Mouse (Mus musculus): ENCODE measurements around the gene Prr7. TPM values are rescaled to one million over a fixed set of nuclear protein-coding genes. Genes with fewer than 3 reads are reported as not detected.

Gene Prr7
- polyA plus RNA-seq, 1 experiment from 2014 or later = 5.1 TPM

- Histone ChIP-seq H3K4me3 (no peak overlapping the region), H3K4me1 (replicated peaks) (peaks cover 13% of the 10 kb centered on the region), H3K9me3 (no peaks in the 10 kb centered on the region), H3K4me2 (no peak overlapping the region), H3K9ac (no peak overlapping the region), H3K27me3 (no peaks in the 10 kb centered on the region), H3K36me3 (peaks cover 39% of the 10 kb centered on the region), H3K27ac (replicated peaks) (no peak overlapping the region)
- WGBS = 83% methylated on average over 10 of the region's 10 CpGs
- no peak for ATAC-seq (ENCODE audit: low FRiP score, low read depth)
Measured at GRCm38 (mm10) chr13:55500575-55500974, 36.5 kb downstream of the Prr7 start.

- WGBS = 86% methylated on average over 8 of the region's 8 CpGs
- Histone ChIP-seq H3K4me3 (no peak overlapping the region), H3K4me1 (replicated peaks) (no peaks in the 10 kb centered on the region), H3K27me3 (no peaks in the 10 kb centered on the region), H3K9ac (no peak overlapping the region), H3K36me3 (peaks cover 55% of the 10 kb centered on the region), H3K4me2 (no peak overlapping the region), H3K9me3 (no peaks in the 10 kb centered on the region), H3K27ac (replicated peaks) (no peak overlapping the region)
- ATAC-seq (ENCODE audit: low FRiP score, low read depth) = no peak
Measured at GRCm38 (mm10) chr13:55502405-55502804, 38.3 kb downstream of the Prr7 start.

- H3K4me1 ChIP-seq (replicated peaks) = no peaks in the 10 kb centered on the region
- H3K9me3 ChIP-seq = no peaks in the 10 kb centered on the region
- no peak overlapping the region for H3K9ac ChIP-seq
- no peaks in the 10 kb centered on the region for H3K27me3 ChIP-seq
- H3K4me3 ChIP-seq = no peak overlapping the region
- no peak overlapping the region for H3K4me2 ChIP-seq
- ATAC-seq (ENCODE audit: low FRiP score, low read depth) = no peak
- no peak overlapping the region for H3K27ac ChIP-seq (replicated peaks)
- 75% methylated on average over 5 of the region's 5 CpGs for WGBS
- peaks cover 53% of the 10 kb centered on the region for H3K36me3 ChIP-seq
Measured at GRCm38 (mm10) chr13:55504390-55504789, 40.3 kb downstream of the Prr7 start.

GRCm38 (mm10) chr13:55505810-55506209, 41.7 kb downstream of the Prr7 start:
- WGBS = 93% methylated on average over 9 of the region's 9 CpGs

GRCm38 (mm10) chr13:55506697-55507096, 42.6 kb downstream of the Prr7 start:
- Histone ChIP-seq H3K27ac (replicated peaks) (no peak overlapping the region), H3K36me3 (peaks cover 53% of the 10 kb centered on the region), H3K4me3 (no peak overlapping the region), H3K4me1 (replicated peaks) (peaks cover 14% of the 10 kb centered on the region), H3K9me3 (no peaks in the 10 kb centered on the region), H3K4me2 (no peak overlapping the region), H3K9ac (no peak overlapping the region), H3K27me3 (no peaks in the 10 kb centered on the region)
- no peak for ATAC-seq (ENCODE audit: low FRiP score, low read depth)
- 84% methylated on average over 10 of the region's 10 CpGs for WGBS

More at GRCm38 (mm10) chr13:55505810-55506209, 41.7 kb downstream of the Prr7 start:
- no peak for ATAC-seq (ENCODE audit: low FRiP score, low read depth)
- Histone ChIP-seq H3K27ac (replicated peaks) (no peak overlapping the region), H3K9ac (no peak overlapping the region), H3K4me1 (replicated peaks) (peaks cover 6% of the 10 kb centered on the region), H3K4me2 (no peak overlapping the region), H3K27me3 (no peaks in the 10 kb centered on the region), H3K4me3 (no peak overlapping the region), H3K36me3 (peaks cover 53% of the 10 kb centered on the region), H3K9me3 (no peaks in the 10 kb centered on the region)

- ATAC-seq (ENCODE audit: low FRiP score, low read depth) = no peak
- peaks cover 46% of the 10 kb centered on the region for H3K36me3 ChIP-seq
Measured at GRCm38 (mm10) chr13:55507877-55508276, 43.8 kb downstream of the Prr7 start.

DNA sequence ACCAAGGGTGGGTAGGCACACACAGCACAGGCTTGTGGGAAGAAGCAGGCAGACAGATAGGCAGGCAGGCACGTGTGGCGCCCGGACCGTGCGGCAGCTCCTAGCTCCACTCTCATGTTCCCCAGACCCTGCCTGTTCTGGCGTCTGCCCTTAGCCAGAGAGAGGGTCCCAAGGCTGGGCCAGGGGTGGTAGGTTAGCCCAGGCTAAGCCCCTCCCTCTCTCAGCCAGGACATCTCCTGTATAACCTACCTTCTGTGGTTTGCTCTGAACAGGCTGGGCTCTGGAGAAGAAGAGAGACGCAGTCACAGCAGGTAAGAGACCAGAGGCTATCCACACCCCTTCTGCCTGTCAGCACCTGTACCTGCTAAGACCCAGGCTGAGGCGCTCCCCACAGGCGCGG, 44.5 kb downstream of the Prr7 start:
- H3K36me3 ChIP-seq = peaks cover 39% of the 10 kb centered on the region
- WGBS = 89% methylated on average over 10 of the region's 10 CpGs
- ATAC-seq (ENCODE audit: low FRiP score, low read depth) = no peak
- peaks cover 25% of the 10 kb centered on the region for H3K4me1 ChIP-seq (replicated peaks)
- H3K4me2 ChIP-seq = no peak overlapping the region
- no peak overlapping the region for H3K4me3 ChIP-seq
- no peak overlapping the region for H3K27ac ChIP-seq (replicated peaks)
- no peak overlapping the region for H3K9ac ChIP-seq
- no peaks in the 10 kb centered on the region for H3K27me3 ChIP-seq
- H3K9me3 ChIP-seq = no peaks in the 10 kb centered on the region

More at GRCm38 (mm10) chr13:55507877-55508276, 43.8 kb downstream of the Prr7 start:
- H3K9ac ChIP-seq = no peak overlapping the region
- H3K9me3 ChIP-seq = no peaks in the 10 kb centered on the region
- no peak overlapping the region for H3K27ac ChIP-seq (replicated peaks)
- H3K4me1 ChIP-seq (replicated peaks) = peaks cover 25% of the 10 kb centered on the region
- no peak overlapping the region for H3K4me2 ChIP-seq
- no peaks in the 10 kb centered on the region for H3K27me3 ChIP-seq
- H3K4me3 ChIP-seq = no peak overlapping the region
- 64% methylated on average over 11 of the region's 11 CpGs for WGBS

GRCm38 (mm10) chr13:55510332-55510667, 46.2 kb downstream of the Prr7 start:
- Histone ChIP-seq H3K4me3 (no peak overlapping the region), H3K27ac (replicated peaks) (peak overlapping the region; percentile 47; the same call in 1 of the 2 replicates), H3K27me3 (no peaks in the 10 kb centered on the region), H3K9me3 (no peaks in the 10 kb centered on the region), H3K4me1 (replicated peaks) (peaks cover 30% of the 10 kb centered on the region), H3K4me2 (no peak overlapping the region; the same call in 1 of the 2 replicates), H3K9ac (no peak overlapping the region), H3K36me3 (peaks cover 22% of the 10 kb centered on the region)
- ATAC-seq (ENCODE audit: low FRiP score, low read depth) = no peak
- 38% methylated on average over 3 of the region's 3 CpGs for WGBS

- Histone ChIP-seq H3K27ac (replicated peaks) (peak overlapping the region; percentile 47; the same call in 1 of the 2 replicates), H3K27me3 (no peaks in the 10 kb centered on the region), H3K9ac (no peak overlapping the region), H3K9me3 (no peaks in the 10 kb centered on the region), H3K36me3 (peaks cover 16% of the 10 kb centered on the region), H3K4me1 (replicated peaks) (peaks cover 30% of the 10 kb centered on the region), H3K4me3 (no peak overlapping the region), H3K4me2 (peak overlapping the region; percentile 79)
- peak; percentile 24 for ATAC-seq (ENCODE audit: low FRiP score, low read depth)
- WGBS = 16% methylated on average over 6 of the region's 6 CpGs
Measured at GRCm38 (mm10) chr13:55510668-55511491, 46.8 kb downstream of the Prr7 start.

- 49% methylated on average over 5 of the region's 5 CpGs for WGBS
- Histone ChIP-seq H3K4me3 (peak overlapping the region; percentile 85; the same call in 1 of the 2 replicates), H3K4me2 (peak overlapping the region; percentile 79)
Measured at GRCm38 (mm10) chr13:55511492-55511861, 47.4 kb downstream of the Prr7 start.

DNA sequence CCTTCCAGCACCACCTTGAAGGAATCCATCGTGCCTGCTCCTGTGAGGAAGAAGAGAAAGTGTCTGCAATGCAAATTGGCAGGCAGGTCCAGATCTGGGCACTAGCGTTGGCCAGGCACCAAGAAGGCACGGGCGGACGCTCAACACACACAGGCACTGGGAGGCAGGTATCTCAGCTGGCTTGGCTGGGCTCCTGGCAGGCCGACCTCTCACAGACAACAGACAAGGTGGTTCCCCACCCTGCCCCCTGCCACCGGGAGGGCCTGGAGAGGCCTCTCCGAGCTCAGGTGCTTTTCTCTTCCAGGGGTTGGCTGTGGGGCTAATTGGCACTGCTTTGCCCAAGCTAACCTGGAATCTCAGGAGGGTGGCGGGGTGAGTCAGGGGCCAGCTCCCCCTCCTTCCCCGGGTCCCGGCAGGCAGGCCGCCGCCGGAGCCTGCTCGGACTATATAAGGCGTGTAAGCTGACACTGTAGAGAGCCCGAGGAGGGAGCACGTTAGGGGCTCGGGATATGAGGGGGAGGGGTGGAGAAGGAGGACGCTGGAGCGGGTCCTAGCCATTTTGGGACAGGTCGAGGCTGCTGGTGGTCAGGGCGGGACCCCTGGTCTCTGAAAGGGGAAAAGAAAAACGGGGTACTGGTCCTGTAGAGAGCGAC, 48.4 kb downstream of the Prr7 start:
- H3K9me3 ChIP-seq = no peaks in the 10 kb centered on the region
- peak; percentile 58 for ATAC-seq (ENCODE audit: low FRiP score, low read depth)
- peak overlapping the region; percentile 91 for H3K27ac ChIP-seq (replicated peaks)
- H3K36me3 ChIP-seq = peaks cover 2% of the 10 kb centered on the region; the same call in 1 of the 2 replicates
- 1% methylated on average over 25 of the region's 25 CpGs for WGBS
- peak overlapping the region; percentile 90 for H3K9ac ChIP-seq
- H3K4me2 ChIP-seq = peak overlapping the region; percentile 79
- H3K4me1 ChIP-seq (replicated peaks) = peaks cover 30% of the 10 kb centered on the region
- H3K4me3 ChIP-seq = peak overlapping the region; percentile 85
- no peaks in the 10 kb centered on the region for H3K27me3 ChIP-seq

More at GRCm38 (mm10) chr13:55511492-55511861, 47.4 kb downstream of the Prr7 start:
- H3K27ac ChIP-seq (replicated peaks) = peak overlapping the region; percentile 47; the same call in 1 of the 2 replicates
- H3K27me3 ChIP-seq = no peaks in the 10 kb centered on the region
- ATAC-seq (ENCODE audit: low FRiP score, low read depth) = no peak
- H3K9me3 ChIP-seq = no peaks in the 10 kb centered on the region
- H3K4me1 ChIP-seq (replicated peaks) = peaks cover 30% of the 10 kb centered on the region
- peaks cover 10% of the 10 kb centered on the region for H3K36me3 ChIP-seq
- H3K9ac ChIP-seq = no peak overlapping the region

DNA sequence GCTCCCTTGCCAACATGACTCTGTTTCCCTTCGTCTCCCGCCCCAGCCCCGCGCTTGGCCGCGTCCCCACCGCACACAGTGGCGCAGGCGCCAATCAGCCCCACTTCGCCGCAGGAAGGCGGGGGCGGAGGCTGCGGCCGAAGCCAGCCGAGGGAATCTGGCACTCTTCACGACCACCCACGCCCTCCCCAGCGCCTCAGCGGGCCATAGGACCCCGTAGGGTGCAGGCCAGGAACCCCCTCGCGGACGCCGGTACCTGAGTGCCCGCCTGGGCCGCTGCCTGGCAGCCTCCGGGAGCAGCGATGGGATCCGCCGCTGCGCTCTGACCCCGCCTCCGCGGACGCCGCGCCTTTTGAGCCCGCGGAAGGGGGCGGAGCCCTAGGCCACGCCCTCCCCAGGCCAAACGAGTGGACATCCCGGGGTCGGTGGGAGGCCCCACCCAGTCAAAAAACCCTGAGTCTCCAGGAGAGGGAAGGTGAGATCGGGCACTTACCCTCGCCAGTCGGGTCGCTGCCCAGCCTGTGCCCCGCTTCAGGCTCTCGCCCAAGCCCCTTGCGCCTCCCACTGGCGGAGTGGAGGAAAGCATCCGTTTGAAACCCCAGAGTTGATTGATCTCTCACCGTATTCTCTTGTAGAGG, 49.2 kb downstream of the Prr7 start, which contains the start of gene Pdlim7:
TSS of gene Pdlim7 (minus strand) at position 566 of the 638 bp plus-strand sequence.
- WGBS = under 1% methylated on average over 53 of the region's 55 CpGs
- Histone ChIP-seq H3K27ac (replicated peaks) (peak within 1 kb of the TSS; percentile 91), H3K4me3 (peak within 1 kb of the TSS; percentile 85), H3K4me1 (replicated peaks) (peaks cover 30% of the 10 kb centered on the region), H3K4me2 (peak within 1 kb of the TSS; percentile 79), H3K9ac (peak within 1 kb of the TSS; percentile 90), H3K27me3 (no peaks in the 10 kb centered on the region), H3K9me3 (no peaks in the 10 kb centered on the region), H3K36me3 (no peaks in the 10 kb centered on the region)
- ATAC-seq (ENCODE audit: low FRiP score, low read depth) = peak; percentile 80

All from hindbrain, embryonic 15.5 days (tissue).